Mouse (Mus musculus): ENCODE results near the gene Vmn1r74. TPM values are rescaled to one million over a fixed set of nuclear protein-coding genes. Genes with fewer than 3 reads are reported as not detected.
"Not testable (repeated sequence)": the region's sequence is repeated elsewhere in the genome, so short reads cannot be mapped to it uniquely, and the experiment has no call there.

Vmn1r74 gene
- not detected in 3 replicates for total RNA-seq (2017)

- ATAC-seq (replicated peaks; ENCODE audit: insufficient number of reproducible peaks, low FRiP score, low TSS enrichment, poor library complexity, severe bottlenecking) = no peak
These were observed at the start of gene Vmn1r74 for GRCm38 (mm10) chr7:11833680-11834079. Gene Vmn1r74, plus strand, starts transcription at chr7:11833980.

GRCm38 (mm10) chr7:11813751-11814150, 20.0 kb upstream of the Vmn1r74 start:
- no peak for ATAC-seq (replicated peaks; ENCODE audit: insufficient number of reproducible peaks, low FRiP score, low TSS enrichment, poor library complexity, severe bottlenecking)

- ATAC-seq (replicated peaks; ENCODE audit: insufficient number of reproducible peaks, low FRiP score, low TSS enrichment, poor library complexity, severe bottlenecking) = no peak
These were observed 11.6 kb upstream of the Vmn1r74 start for GRCm38 (mm10) chr7:11822166-11822565.

- ATAC-seq (replicated peaks; ENCODE audit: insufficient number of reproducible peaks, low FRiP score, low TSS enrichment, poor library complexity, severe bottlenecking) = not testable (repeated sequence)
These were observed 10.5 kb upstream of the Vmn1r74 start for GRCm38 (mm10) chr7:11823246-11823645.

GRCm38 (mm10) chr7:11874330-11874729, 40.5 kb downstream of the Vmn1r74 start, which contains the start of gene Vmn1r75:
Gene Vmn1r75, plus strand, starts transcription at chr7:11874630.
- ATAC-seq (replicated peaks; ENCODE audit: insufficient number of reproducible peaks, low FRiP score, low TSS enrichment, poor library complexity, severe bottlenecking) = no peak

Other genes with a start within 250 kb of the Vmn1r74 start
- gene Zscan4-ps3, start 224.7 kb upstream of the Vmn1r74 start, total RNA-seq (2017) = not detected in 3 replicates
- 0.10 TPM in 1 of 3 replicates, not detected in the others for gene Vmn1r72, start 153.8 kb upstream of the Vmn1r74 start, total RNA-seq (2017)
- gene Vmn1r73, start 103.7 kb upstream of the Vmn1r74 start, total RNA-seq (2017) = 0.11 TPM in 1 of 3 replicates, not detected in the others
- not detected in 3 replicates for gene Vmn1r75, start 40.6 kb downstream of the Vmn1r74 start, total RNA-seq (2017)
- 0.21 TPM in 1 of 3 replicates, not detected in the others for gene Vmn1r76, start 104.2 kb downstream of the Vmn1r74 start, total RNA-seq (2017)
- not detected in 3 replicates for gene Vmn1r77, start 202.8 kb downstream of the Vmn1r74 start, total RNA-seq (2017)

All from monocyte, adult 5-6 weeks (primary cell).